Mouse (Mus musculus) lung, postnatal 0 days (tissue): ENCODE measurements around the gene Tap2.

Experiments
- CTCF ChIP-seq: IDR thresholded peaks from 2 replicates; pipeline ENCODE4 v1.5.1; 2016; ENCODE audit warnings: antibody characterized with exemption, mild to moderate bottlenecking
- EP300 ChIP-seq: IDR thresholded peaks from 2 replicates; pipeline ENCODE4 v1.6.1; 2016; ENCODE audit warnings: antibody characterized with exemption, mild to moderate bottlenecking, control low read depth

DNA sequence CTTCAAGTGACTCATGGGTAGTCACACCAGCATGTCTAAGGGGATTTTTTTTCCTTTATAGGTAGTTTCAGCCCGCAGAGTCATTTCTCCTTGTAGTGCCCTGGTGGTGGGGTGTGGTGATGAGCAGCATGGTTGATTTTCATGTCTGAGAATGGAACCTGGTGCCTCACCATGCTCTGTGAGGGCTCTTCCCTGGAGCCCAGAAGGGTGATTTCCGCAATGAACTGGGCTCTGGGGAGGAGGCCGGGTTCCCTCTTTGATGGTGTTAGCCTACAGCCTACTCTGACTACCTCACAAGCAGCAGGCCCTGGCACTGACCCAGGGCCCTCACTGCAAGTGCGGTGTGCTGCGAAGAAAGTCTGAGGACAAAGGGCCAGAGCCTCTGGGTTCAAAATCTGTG lies at the start of gene Tap2:
- TF ChIP-seq CTCF: no peak
- no peak for TF ChIP-seq EP300
